Mouse (Mus musculus) colon, adult 2 months (tissue): ENCODE results near the gene Il27ra. TPM values are rescaled to one million over a fixed set of nuclear protein-coding genes. Genes with fewer than 3 reads are reported as not detected.

Experiments used
- polyA plus RNA-seq: library from polyadenylated mRNA; depleted of rRNA; stranded (reverse); fragments of >200 nt; gene quantifications from 2 replicates; pipeline ENCODE4 v1.2.3, GENCODE M21; 2012; rRNA removed

The Il27ra gene
- polyA plus RNA-seq = 2.8 and 3.3 TPM in 2 replicates

GRCm38 (mm10) chr8:84042066-84042947, at the start of gene Il27ra:
TSS of gene Il27ra (minus strand) at chr8:84042589.

GRCm38 (mm10) chr8:84066291-84066930, 24.0 kb upstream of the Il27ra start, which contains the start of gene Rfx1:
TSS of gene Rfx1 (plus strand) at chr8:84066834.

GRCm38 (mm10) chr8:84065037-84065436, 22.6 kb upstream of the Il27ra start, which contains the start of gene Gm10643:
TSS of gene Gm10643 (minus strand) at chr8:84065137.

GRCm38 (mm10) chr8:84044900-84045299, 2.5 kb upstream of the Il27ra start, which contains the start of gene Rln3:
TSS of gene Rln3 (minus strand) at chr8:84045000.

GRCm38 (mm10) chr8:84021096-84021495, 21.3 kb downstream of the Il27ra start, which contains the start of gene Palm3:
TSS of gene Palm3 (plus strand) at chr8:84021471.

GRCm38 (mm10) chr8:84011705-84012498, 30.5 kb downstream of the Il27ra start, which contains the start of gene 2210011C24Rik:
TSS of gene 2210011C24Rik (minus strand) at chr8:84012171.

GRCm38 (mm10) chr8:84001281-84002000, 40.9 kb downstream of the Il27ra start, which contains the start of gene 1700067K01Rik:
TSS of gene 1700067K01Rik (plus strand) at chr8:84001502.

GRCm38 (mm10) chr8:83997511-83998141, 44.8 kb downstream of the Il27ra start, which contains the start of gene Samd1:
TSS of gene Samd1 (plus strand) at chr8:83997672.

Other genes with a start within 250 kb of the Il27ra start
- gene Adgrl1, start 142.5 kb downstream of the Il27ra start, polyA plus RNA-seq = 37.4 and 40.7 TPM in 2 replicates
- gene Gm10644, start 87.4 kb downstream of the Il27ra start, polyA plus RNA-seq = 0.50 and 0.92 TPM in 2 replicates
- gene Asf1b, start 87.1 kb downstream of the Il27ra start, polyA plus RNA-seq = 23.6 and 30.4 TPM in 2 replicates
- gene Prkaca, start 69.6 kb downstream of the Il27ra start, polyA plus RNA-seq = 58.4 and 58.7 TPM in 2 replicates
- gene Samd1, start 44.9 kb downstream of the Il27ra start, polyA plus RNA-seq = 40.8 and 46.4 TPM in 2 replicates
- gene 1700067K01Rik, start 41.1 kb downstream of the Il27ra start, polyA plus RNA-seq = 0.08 and 0.22 TPM in 2 replicates
- gene 2210011C24Rik, start 30.4 kb downstream of the Il27ra start, polyA plus RNA-seq = 19.5 and 23.1 TPM in 2 replicates
- gene Palm3, start 21.1 kb downstream of the Il27ra start, polyA plus RNA-seq = 0.09 TPM in 1 of 2 replicates, not detected in the other
- gene Rln3, start 2.4 kb upstream of the Il27ra start, polyA plus RNA-seq = 0.50 TPM in 1 of 2 replicates, not detected in the other
- 0.44 and 0.49 TPM in 2 replicates for gene Gm10643, start 22.5 kb upstream of the Il27ra start, polyA plus RNA-seq
- 36.9 and 44.9 TPM in 2 replicates for gene Rfx1, start 24.2 kb upstream of the Il27ra start, polyA plus RNA-seq
- gene Dcaf15, start 62.2 kb upstream of the Il27ra start, polyA plus RNA-seq = 69.0 and 79.6 TPM in 2 replicates
- gene Podnl1, start 83.4 kb upstream of the Il27ra start, polyA plus RNA-seq = 2.7 and 3.7 TPM in 2 replicates
- gene Cc2d1a, start 105.3 kb upstream of the Il27ra start, polyA plus RNA-seq = 52.7 and 53.1 TPM in 2 replicates
- 0.84 and 0.97 TPM in 2 replicates for gene 4930432K21Rik, start 105.4 kb upstream of the Il27ra start, polyA plus RNA-seq
- 0.19 and 0.41 TPM in 2 replicates for gene Nanos3, start 142.6 kb upstream of the Il27ra start, polyA plus RNA-seq
- 18.7 and 20.1 TPM in 2 replicates for gene Zswim4, start 194.5 kb upstream of the Il27ra start, polyA plus RNA-seq
- gene D8Ertd738e, start 207.1 kb upstream of the Il27ra start, polyA plus RNA-seq = 94.9 and 130 TPM in 2 replicates
- 72.4 and 103 TPM in 2 replicates for gene Mri1, start 214.7 kb upstream of the Il27ra start, polyA plus RNA-seq
- 22.7 and 47.4 TPM in 2 replicates for gene Ccdc130, start 227.8 kb upstream of the Il27ra start, polyA plus RNA-seq